Mouse (Mus musculus) ES-Bruce4 (cell line): ENCODE measurements around the gene Uaca.

Source experiments
- EP300 ChIP-seq: IDR thresholded peaks from 2 replicates; pipeline ENCODE4 v1.6.1; 2011; ENCODE audit warnings: low read depth, low read length; ENCODE audit not compliant: insufficient read depth
- POLR2A ChIP-seq: IDR thresholded peaks from one replicate; pipeline ENCODE4 v1.8.1; 2011; ENCODE audit warnings: low read length; ENCODE audit not compliant: insufficient read depth

DNA sequence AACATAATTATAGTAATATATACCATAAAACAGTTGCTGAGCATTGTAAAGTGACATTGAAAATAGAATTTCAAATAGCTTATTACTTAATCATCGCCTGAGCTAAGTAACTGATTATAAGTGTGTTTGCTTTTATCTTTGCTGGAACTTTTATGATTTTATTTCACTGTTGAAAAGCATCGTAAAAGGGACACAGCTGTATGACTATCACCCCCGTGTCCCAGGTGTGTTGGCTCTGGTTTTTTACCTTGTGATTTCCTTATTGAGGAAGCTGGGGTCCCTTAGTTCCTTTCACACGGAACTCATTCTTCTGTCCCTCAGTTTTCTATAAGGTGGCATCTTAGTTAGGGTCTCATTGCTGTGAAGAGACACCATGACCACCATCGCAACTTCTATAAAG is 46.7 kb upstream of the Uaca start:
- TF ChIP-seq POLR2A (no peak), EP300 (no peak)
